Mouse (Mus musculus): ENCODE data around the gene Fyttd1. TPM values are rescaled to one million over a fixed set of nuclear protein-coding genes. Genes with fewer than 3 reads are reported as not detected.

Fyttd1 gene
- polyA plus RNA-seq (2014; fragmentation: Illumina TruSeq; extraction: RNeasy Lipid Tissue Mini Kit (QIAGEN cat#74804); ENCODE audit: insufficient read depth, low read depth, low replicate concordance) = 20.1 TPM

DNA sequence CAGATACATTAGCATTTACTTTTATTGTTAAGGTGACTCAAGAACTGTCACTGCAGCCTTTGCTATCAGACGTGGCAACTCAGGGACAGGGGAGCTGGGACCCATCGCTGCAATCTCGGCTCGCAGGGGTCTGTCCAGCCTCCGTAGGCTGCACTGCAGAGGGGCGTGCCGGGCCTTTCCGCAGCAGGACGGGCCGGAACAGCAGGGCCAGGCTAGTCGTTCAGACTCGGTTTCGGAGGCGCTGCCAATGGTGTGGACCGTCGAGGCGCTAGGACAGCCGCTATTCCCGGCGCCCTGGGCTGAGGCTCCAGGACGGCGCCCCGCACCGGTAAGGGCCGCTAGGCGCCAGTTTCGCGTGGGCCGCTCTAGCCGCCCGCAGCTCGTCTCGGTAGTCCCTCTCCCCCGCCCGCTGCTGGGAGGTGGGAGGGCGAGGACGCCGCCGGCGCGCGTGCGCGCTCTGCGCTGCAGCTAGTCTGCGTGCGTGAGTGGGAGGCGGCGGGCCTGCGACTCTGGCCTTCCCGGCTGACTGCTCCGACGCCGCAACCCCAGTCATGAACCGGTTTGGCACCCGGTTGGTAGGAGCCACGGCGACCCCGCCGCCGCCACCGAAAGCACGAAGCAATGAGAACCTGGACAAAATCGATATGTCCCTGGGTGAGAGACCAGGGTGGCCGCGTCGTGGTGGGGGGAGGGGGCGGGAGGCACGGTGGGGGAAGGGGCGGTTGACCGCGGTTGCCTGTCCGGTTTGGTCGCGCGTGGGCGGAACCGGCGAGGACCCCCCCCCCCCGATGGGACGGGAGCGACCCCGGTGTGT is at the start of gene Fyttd1, which contains the start of gene Rubcn:
Gene Fyttd1, plus strand, starts transcription at position 158 of the 814 bp plus-strand sequence.
Gene Rubcn, minus strand, starts transcription at position 424 of the 814 bp plus-strand sequence.

DNA sequence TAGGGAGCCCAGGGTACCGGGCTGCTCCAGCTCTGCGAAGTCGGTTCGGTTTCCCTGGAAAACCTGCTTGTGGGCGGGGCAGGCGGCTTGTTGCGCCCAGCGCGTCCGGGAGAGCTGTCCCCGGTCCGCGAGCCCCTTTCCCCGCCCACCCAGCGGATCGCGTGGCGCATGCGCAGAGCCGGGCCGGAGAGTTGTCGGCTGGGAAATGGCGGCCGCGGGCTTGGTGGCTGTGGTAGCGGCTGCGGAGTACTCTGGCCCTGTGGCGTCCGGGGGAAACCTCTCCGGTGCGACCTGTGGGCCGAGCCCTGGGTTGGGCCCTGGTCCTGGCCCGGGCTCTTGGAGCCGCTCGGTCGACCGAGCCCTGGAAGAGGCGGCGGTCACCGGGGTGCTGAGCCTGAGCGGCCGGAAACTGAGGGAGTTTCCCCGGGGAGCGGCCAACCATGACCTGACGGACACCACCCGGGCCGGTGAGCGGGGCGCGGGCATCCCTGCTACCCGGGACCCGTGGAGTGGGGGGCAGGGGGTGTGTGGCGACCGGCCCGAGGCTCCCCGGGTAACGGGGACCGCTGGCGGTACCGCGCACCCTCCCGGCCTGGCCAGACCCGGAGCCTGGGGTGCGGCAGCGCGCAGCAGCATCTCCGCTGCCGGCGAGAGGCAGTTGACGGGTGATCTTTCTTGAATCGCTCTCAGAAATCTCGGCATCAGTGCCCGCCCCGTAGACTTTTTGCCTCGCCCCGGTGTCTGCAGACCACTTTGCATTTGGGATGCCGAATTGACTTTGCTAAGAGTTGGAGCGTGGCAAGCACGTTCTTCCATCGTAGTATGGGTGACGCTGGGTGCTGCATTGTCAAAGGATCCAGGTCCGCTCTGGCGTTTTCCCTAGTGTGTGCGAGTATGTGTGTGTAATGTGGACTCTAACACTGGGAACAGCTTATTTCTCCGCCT is 36.9 kb downstream of the Fyttd1 start, which contains the start of gene Lrch3:
Gene Lrch3, plus strand, starts transcription at position 164 of the 945 bp plus-strand sequence.

Other genes with a start within 250 kb of the Fyttd1 start
- gene Tnk2, start 233.6 kb upstream of the Fyttd1 start, polyA plus RNA-seq (2014; fragmentation: Illumina TruSeq; extraction: RNeasy Lipid Tissue Mini Kit (QIAGEN cat#74804); ENCODE audit: insufficient read depth, low read depth, low replicate concordance) = 22.5 TPM
- gene Muc4, start 141.6 kb upstream of the Fyttd1 start, polyA plus RNA-seq (2014; fragmentation: Illumina TruSeq; extraction: RNeasy Lipid Tissue Mini Kit (QIAGEN cat#74804); ENCODE audit: insufficient read depth, low read depth, low replicate concordance) = 6.9 TPM
- 5.4 TPM for gene Muc20, start 80.1 kb upstream of the Fyttd1 start, polyA plus RNA-seq (2014; fragmentation: Illumina TruSeq; extraction: RNeasy Lipid Tissue Mini Kit (QIAGEN cat#74804); ENCODE audit: insufficient read depth, low read depth, low replicate concordance)
- gene Smbd1, start 67.0 kb upstream of the Fyttd1 start, polyA plus RNA-seq (2014; fragmentation: Illumina TruSeq; extraction: RNeasy Lipid Tissue Mini Kit (QIAGEN cat#74804); ENCODE audit: insufficient read depth, low read depth, low replicate concordance) = 2.7 TPM
- 16.3 TPM for gene Rubcn, start 266 bp downstream of the Fyttd1 start, polyA plus RNA-seq (2014; fragmentation: Illumina TruSeq; extraction: RNeasy Lipid Tissue Mini Kit (QIAGEN cat#74804); ENCODE audit: insufficient read depth, low read depth, low replicate concordance)
- gene Lrch3, start 36.6 kb downstream of the Fyttd1 start, polyA plus RNA-seq (2014; fragmentation: Illumina TruSeq; extraction: RNeasy Lipid Tissue Mini Kit (QIAGEN cat#74804); ENCODE audit: insufficient read depth, low read depth, low replicate concordance) = 10.4 TPM
- 7.9 TPM for gene Iqcg, start 178.7 kb downstream of the Fyttd1 start, polyA plus RNA-seq (2014; fragmentation: Illumina TruSeq; extraction: RNeasy Lipid Tissue Mini Kit (QIAGEN cat#74804); ENCODE audit: insufficient read depth, low read depth, low replicate concordance)
- gene Rpl35a, start 179.0 kb downstream of the Fyttd1 start, polyA plus RNA-seq (2014; fragmentation: Illumina TruSeq; extraction: RNeasy Lipid Tissue Mini Kit (QIAGEN cat#74804); ENCODE audit: insufficient read depth, low read depth, low replicate concordance) = 2,134 TPM
- 0.81 TPM for gene Lmln, start 185.0 kb downstream of the Fyttd1 start, polyA plus RNA-seq (2014; fragmentation: Illumina TruSeq; extraction: RNeasy Lipid Tissue Mini Kit (QIAGEN cat#74804); ENCODE audit: insufficient read depth, low read depth, low replicate concordance)

Data from lung, adult 10 weeks (tissue).